Mouse (Mus musculus) bone marrow, adult 2 months (tissue): ENCODE results near the gene Ptger3. TPM values are rescaled to one million over a fixed set of nuclear protein-coding genes. Genes with fewer than 3 reads are reported as not detected.

Source experiments
- H3K27ac ChIP-seq: fragments of 200-500 bp; 2 replicates; pipeline ENCODE4 v1.5.1; 2012; ENCODE audit warnings: low read depth, mild to moderate bottlenecking, control low read depth, inconsistent platforms, low read length; ENCODE audit not compliant: control insufficient read depth, poor library complexity, insufficient read depth
- H3K4me1 ChIP-seq: fragments of 200-500 bp; 2 replicates; pipeline ENCODE4 v1.6.1; 2011; ENCODE audit warnings: low read length; ENCODE audit not compliant: control insufficient read depth, insufficient read depth
- H3K4me3 ChIP-seq: fragments of 200-500 bp; replicated peaks from 2 replicates; pipeline ENCODE3; 2011; ENCODE audit warnings: mild to moderate bottlenecking, low read depth, low read length, control low read depth; ENCODE audit not compliant: control insufficient read depth
- CTCF ChIP-seq: fragments of 200-500 bp; IDR thresholded peaks from 2 replicates; pipeline ENCODE4 v1.5.1; 2011; ENCODE audit warnings: low read length, control low read depth; ENCODE audit not compliant: control insufficient read depth, insufficient read depth
- POLR2A ChIP-seq: fragments of 200-500 bp; IDR thresholded peaks from 2 replicates; pipeline ENCODE4 v1.6.1; 2011; ENCODE audit warnings: low read depth, mild to moderate bottlenecking, control low read depth, low read length, borderline replicate concordance; ENCODE audit not compliant: control insufficient read depth
- WGBS: fragments of 180-500 bp; shearing (Covaris S2); methylation state at CpG from one replicate; pipeline ENCODE4 v1.1.7; 2018; 5-methylcytosine and 5-hydroxymethylcytosine counted together
- polyA plus RNA-seq: library from polyadenylated mRNA; stranded (reverse); fragments of >200 nt; gene quantifications from 2 replicates; pipeline ENCODE4 v1.2.4, GENCODE M21; 2011; ENCODE audit warnings: low replicate concordance; ENCODE audit not compliant: missing spikeins, insufficient read depth, insufficient read length

Gene Ptger3
- polyA plus RNA-seq: 1.6 and 4.8 TPM in 2 replicates

DNA sequence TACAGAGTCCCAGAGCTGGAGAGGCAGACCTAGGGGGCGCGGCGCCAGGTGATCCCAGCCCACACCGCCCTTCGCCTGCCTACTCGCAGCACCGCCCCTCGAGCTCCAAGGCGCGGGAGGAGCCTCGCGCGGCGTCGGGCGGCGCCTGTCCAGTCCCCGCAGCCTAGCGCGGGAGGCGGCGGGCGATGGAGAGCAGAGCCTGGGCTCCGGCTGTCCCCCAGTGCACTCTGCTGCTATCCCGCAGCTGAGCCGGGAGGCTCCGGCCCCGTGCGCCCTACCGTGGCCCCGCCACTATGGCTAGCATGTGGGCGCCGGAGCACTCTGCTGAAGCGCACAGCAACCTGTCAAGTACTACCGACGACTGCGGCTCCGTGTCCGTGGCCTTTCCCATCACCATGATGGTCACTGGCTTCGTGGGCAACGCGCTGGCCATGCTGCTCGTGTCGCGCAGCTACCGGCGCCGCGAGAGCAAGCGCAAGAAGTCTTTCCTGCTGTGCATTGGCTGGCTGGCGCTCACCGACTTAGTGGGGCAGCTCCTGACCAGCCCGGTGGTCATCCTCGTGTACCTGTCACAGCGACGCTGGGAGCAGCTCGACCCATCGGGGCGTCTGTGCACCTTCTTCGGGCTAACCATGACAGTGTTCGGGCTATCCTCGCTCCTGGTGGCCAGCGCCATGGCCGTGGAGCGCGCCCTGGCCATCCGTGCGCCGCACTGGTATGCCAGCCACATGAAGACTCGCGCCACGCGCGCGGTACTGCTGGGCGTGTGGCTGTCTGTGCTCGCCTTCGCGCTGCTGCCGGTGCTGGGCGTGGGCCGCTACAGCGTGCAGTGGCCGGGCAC lies at the start of gene Ptger3:
Gene Ptger3, plus strand, starts transcription at position 168 of the 841 bp plus-strand sequence.
- WGBS: 1% methylated on average over 84 of the region's 84 CpGs

GRCm38 (mm10) chr3:157517992-157518391 lies 48.7 kb upstream of the Ptger3 start:
- Histone ChIP-seq H3K4me3 (no peak overlapping the region), H3K27ac (no peak overlapping the region), H3K4me1 (no peaks in the 10 kb centered on the region; the same call in 1 of the 2 replicates)
- TF ChIP-seq POLR2A (no peak), CTCF (no peak)
- WGBS: 31% methylated on average over 2 of the region's 2 CpGs

More for the DNA sequence above, at the start of gene Ptger3:
- peak within 1 kb of the TSS; percentile 47 for H3K4me3 ChIP-seq
- no peak within 1 kb of the TSS; the same call in 1 of the 2 replicates for H3K27ac ChIP-seq
- TF ChIP-seq POLR2A: 0 out of 2 replicates have a peak, but pooled peaks have one; percentile 9
- no peak for TF ChIP-seq CTCF
- H3K4me1 ChIP-seq: no peaks in the 10 kb centered on the region; the same call in 1 of the 2 replicates

- TF ChIP-seq CTCF: no peak
- TF ChIP-seq POLR2A: no peak
- Histone ChIP-seq H3K4me3 (no peak overlapping the region), H3K4me1 (no peaks in the 10 kb centered on the region; the same call in 1 of the 2 replicates), H3K27ac (no peak overlapping the region)
- 3% methylated on average over 1 of the region's 1 CpGs for WGBS
These were observed 46.3 kb upstream of the Ptger3 start for GRCm38 (mm10) chr3:157520433-157520832.

- H3K4me3 ChIP-seq: no peak overlapping the region
- no peaks in the 10 kb centered on the region for H3K4me1 ChIP-seq
- TF ChIP-seq CTCF: no peak
- no peak for TF ChIP-seq POLR2A
- H3K27ac ChIP-seq: no peak overlapping the region
- 16% methylated on average over 1 of the region's 1 CpGs for WGBS
These were observed 42.9 kb upstream of the Ptger3 start for GRCm38 (mm10) chr3:157523834-157524233.

GRCm38 (mm10) chr3:157531585-157531984 lies 35.1 kb upstream of the Ptger3 start:
- 83% methylated on average over 2 of the region's 2 CpGs for WGBS
- H3K4me3 ChIP-seq: no peak overlapping the region
- no peak for TF ChIP-seq POLR2A
- H3K27ac ChIP-seq: no peak overlapping the region
- H3K4me1 ChIP-seq: no peaks in the 10 kb centered on the region; the same call in 1 of the 2 replicates

DNA sequence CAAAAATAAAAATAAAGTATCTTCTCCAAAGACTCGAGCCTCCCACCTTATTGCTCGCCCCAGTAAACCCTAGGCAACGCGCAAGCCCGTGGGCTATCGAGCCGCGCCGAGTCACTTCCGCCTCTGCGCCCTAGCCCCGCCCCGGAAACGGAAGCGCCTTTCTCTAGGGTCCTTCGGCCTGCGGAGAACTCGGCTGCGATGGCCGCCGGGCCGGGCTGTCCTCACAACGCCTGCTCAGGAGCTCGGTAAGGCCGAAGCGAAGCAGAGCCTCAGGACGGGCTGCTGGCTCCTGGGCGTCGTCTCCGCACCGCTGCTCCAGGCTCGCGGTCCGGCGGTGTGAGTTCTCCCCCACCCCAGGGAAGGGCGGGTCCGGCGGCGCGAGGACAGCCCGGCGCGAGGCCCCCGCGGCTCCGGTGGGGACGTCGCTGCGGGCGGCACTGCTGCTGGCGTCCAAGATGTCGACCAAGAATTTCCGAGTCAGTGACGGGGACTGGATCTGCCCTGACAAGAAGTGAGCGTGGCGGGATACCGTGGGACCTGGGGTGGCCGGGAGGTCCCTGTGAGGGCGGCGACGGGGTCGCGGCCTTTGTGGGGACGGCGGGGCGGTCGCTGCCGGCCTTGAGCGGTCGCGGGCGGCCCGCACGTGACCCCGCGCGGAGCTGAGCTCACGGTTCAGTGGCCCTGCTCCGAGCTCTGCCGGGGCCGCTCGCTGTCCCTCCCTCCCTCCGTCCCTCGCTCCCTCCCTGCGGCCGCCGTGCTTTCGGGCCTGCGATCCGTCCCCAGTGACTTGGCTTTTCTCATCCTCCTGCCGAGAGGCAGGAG lies 32.5 kb upstream of the Ptger3 start, which contains the start of gene Zranb2:
Gene Zranb2, plus strand, starts transcription at position 197 of the 822 bp plus-strand sequence.
- Histone ChIP-seq H3K4me3 (peak within 1 kb of the TSS; percentile 93), H3K4me1 (no peaks in the 10 kb centered on the region; the same call in 1 of the 2 replicates), H3K27ac (peak within 1 kb of the TSS; percentile 91)
- TF ChIP-seq POLR2A (peak; percentile 38; the same call in 1 of the 2 replicates), CTCF (no peak)
- WGBS: under 1% methylated on average over 91 of the region's 91 CpGs

DNA sequence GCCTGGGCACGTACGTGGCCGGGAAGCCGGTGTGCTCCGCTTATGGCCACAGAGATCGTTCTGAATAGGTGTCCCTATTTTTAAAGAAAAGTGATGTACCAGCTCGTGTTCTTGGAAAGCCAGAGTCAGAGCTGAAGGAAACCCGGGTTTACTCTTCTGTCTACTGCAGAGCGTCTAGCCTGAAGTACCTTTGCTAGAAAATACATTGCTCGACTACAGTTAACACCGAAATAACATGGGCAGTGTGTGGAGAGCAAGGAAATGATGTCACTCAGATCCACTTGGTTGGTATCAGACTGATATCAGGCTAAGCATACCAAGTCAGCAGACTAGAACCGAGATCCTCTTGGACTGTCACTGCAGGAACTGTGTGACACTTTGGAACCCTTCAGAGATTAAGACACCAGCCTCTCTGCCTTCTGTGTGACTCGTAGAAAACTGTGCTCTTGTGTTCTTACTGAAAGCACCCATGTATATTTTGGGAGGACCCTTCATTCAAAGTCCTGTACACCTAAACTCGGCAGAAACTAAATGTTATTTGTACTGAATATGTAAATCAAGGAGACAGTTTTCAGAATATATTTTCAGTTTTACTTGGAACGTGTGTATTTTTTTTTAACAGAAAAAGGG lies 31.8 kb upstream of the Ptger3 start:
- no peaks in the 10 kb centered on the region; the same call in 1 of the 2 replicates for H3K4me1 ChIP-seq
- peak overlapping the region; percentile 93 for H3K4me3 ChIP-seq
- 3% methylated on average over 15 of the region's 15 CpGs for WGBS
- peak overlapping the region; percentile 91 for H3K27ac ChIP-seq
- no peak for TF ChIP-seq POLR2A
- TF ChIP-seq CTCF: no peak
